Mouse (Mus musculus): Measurements from ENCODE around the gene H2-T3.
"Not testable (repeated sequence)": the region's sequence is repeated elsewhere in the genome, so short reads cannot be mapped to it uniquely, and the experiment has no call there.

Gene H2-T3

GRCm38 (mm10) chr17:36176132-36176531 lies 14.0 kb downstream of the H2-T3 start:
- not testable (repeated sequence) for DNase-seq

DNA sequence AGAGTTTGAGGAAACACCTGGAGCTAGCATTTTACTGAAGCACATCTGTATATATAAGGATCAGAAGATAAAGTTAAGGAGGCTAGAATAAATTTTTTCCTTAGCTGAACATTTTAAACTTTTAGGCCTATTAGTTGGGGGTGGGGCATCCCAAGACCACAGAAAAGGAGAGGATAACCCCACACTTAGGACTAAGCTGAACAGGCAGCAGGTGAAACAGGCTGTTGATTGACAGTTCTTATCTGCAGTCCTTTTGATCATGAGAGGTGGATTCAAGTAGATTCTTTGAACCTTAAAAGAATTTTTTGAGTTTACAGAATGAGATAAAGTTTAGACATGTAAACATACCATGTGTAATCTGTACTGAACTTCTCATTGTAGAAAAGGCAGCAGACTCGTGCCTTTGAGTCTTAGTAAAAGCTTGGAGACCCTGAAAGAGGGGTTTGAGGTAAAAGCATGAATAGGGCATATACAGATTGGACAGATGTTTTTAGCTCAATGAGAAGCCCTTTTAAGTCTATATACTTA lies 19.7 kb downstream of the H2-T3 start:
- no peak for DNase-seq

DNA sequence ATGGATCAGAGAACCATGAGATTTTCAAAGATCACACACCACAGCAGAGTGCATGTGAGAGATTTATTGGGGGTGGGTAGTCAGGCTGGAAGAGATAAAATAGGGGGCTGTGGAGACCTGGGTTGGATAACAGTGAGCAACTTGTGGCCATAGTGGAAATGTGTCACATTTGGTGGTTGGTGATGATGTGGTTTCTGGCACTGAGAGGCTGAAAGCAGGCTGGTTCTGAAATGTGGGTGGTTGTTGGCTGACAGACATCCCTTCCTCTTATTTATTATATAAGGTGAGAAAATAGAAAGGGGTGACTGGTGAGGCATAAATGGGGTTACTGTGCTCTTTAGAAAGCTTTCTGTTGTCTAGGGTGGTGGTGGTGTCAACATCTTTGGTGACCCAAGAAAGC lies 20.3 kb downstream of the H2-T3 start:
- DNase-seq, result no peak

DNA sequence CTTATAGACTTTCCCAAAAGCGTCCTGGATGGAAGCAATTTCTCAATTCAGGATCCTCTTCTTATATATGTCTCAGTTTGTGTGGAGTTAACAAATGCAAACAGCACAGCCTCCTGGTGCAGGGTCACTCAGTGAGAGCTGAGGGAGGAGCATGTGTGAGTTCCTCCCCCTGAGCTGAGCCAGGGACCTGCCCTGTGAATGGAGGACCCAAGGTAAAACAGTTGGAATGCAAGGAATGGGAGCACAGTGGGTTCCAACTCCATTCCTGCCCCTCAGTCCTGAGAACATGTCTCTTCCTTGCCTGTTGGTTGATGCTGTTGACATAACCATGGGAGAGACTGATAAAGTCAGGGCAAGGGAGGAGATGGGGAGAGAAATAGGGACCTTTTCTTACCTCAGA lies 21.0 kb downstream of the H2-T3 start:
- not testable (repeated sequence) for DNase-seq

DNA sequence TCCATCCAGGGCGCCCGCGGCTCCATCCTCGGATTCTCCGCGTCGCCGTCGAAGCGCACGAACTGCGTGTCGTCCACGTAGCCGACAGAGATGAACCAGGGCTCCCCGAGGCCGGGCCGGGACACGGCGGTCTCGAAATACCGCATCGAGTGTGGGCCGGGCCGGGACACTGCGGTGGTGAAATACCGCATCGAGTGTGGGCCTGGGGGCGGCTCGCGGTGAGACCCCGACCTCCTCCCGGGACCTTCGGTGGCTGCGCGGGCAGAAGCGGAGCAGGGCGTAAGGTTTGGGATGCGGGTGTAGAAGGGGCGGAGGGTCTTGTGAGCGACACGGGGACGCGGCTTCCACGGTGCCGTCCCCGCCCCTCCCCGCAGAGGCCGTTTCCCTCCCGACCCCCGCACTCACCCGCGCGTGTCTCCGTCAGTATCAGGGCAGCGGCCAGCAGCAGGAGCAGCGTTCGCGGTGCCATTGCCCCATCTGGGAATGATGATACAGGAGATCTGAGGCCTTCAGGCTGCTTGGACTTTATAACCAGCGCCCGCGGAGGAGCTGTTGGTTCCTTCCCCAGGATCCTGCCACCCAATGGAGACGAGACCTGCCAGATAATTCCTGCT lies 21.9 kb downstream of the H2-T3 start, which contains the start of gene Gm8909:
TSS of gene Gm8909 (minus strand) at position 499 of the 614 bp plus-strand sequence.
- peak in 1 of 2 experiments; percentile 18 for DNase-seq

DNA sequence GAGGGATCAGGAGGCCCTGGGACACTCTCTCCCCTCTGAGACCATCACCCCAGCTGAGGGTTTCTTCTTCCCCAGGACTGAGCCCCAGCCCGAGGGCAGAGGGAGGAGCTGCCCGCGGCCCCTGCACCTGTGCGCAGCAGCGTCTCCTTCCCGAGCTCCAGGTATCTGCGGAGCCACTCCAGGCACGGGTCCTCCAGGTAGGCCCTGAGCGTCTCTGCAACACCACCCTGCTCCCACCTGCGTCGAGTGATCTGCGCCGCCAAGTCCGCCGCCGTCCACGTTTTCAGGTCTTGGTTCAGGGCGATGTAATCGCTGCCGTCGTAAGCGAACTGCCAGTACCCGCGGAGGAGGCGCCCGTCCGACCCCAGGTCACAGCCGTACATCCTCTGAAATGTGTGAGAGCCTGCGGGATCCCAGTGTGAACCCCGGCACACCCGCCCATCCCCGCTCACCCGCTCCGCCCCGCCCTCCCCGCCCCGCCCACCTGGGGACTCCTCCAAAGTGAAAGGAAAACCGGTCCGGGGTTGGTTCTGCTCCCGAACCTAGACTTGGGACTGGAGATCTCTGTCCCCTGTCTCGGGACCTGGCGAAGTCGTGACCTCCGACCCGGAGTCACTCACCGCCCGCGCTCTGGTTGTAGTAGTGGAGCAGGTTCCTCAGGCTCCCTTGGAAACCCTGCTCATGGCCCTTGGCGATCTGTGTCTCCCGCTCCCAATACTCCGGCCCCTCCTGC lies 22.6 kb downstream of the H2-T3 start:
- DNase-seq, result no peak

DNA sequence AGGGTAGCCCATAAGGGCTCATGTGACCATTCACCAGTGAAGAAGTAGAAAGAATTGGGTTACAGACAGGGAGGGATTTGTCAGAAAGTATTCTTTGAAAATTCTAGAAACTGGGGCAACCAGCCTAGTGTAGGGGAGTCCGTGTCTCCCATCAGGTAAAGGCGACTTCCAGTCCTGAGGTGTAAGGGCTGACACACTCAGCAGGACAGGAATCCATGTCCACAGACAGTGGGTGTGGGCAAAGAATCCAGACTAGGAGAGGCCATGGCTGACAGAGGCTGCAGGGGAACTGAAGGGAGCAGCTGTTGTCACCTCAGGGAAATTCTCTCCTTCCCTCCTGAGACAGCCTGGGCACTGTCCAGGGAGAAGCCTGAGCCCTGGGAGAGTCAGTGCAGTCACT lies 23.2 kb downstream of the H2-T3 start:
- DNase-seq, result not testable (repeated sequence)

DNA sequence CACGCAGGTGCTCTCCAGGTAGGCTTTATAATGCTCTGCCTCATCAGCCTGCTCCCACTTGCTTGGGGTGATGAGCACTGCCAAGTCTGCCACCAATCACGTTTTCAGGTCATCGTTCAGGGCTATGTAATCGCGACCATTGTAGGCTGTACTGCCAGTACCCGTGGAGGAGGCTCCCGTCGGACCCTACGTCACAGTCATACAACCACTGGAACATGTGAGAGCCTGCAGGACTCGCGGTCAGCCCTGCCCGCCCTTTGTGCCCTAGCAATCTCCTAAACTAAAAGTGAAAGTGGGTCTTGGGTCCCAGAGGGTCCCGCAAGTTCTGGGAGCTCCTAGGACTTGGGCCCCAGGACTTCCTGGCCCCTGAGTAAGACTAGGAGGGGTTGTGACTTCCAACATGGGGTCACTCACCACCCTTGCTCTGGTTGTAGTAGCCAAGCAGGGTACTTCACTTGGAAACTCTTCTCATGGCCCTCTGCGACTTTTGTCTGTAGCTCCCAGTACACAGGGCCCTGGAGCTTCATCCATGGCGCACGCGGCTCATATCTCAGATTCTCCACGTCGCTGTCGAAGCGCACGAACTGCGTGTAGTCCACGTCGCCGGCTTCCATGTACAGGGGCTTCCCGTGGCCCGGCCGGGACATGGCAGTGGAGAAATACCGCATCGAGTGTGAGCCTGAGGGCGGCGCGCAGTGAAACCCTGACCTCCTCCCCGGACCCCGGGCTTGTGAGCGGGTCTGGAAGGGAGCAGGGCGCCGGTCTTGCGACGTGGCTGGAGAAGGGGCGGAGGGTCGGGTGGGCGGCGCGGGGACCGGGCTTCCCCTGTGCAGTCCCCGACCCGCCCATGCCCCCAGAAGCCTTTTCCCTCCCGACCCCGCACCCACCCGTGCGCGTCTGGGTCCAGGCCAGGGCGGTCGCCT lies 28.7 kb downstream of the H2-T3 start:
- DNase-seq, result peak in 1 of 2 experiments; percentile 3

DNA sequence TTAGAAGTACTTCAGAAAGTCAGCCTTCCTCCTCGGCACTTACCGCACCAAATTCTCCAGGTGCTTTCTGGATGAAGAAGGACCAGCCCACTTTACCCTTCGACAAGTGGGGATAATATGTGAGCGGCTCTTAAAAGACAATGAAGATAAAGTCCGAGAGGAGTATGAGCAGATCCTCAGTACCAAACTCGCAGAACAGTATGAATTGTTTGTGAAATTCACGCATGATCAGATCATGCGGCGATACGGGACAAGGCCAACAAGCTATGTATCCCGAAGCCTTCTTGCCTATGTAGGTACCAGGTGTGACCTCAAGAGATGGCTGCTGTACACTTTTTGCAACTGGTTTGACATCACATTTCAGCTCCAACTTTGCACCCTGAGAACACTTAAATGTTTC lies 31.8 kb downstream of the H2-T3 start:
- not testable (repeated sequence) for DNase-seq

DNA sequence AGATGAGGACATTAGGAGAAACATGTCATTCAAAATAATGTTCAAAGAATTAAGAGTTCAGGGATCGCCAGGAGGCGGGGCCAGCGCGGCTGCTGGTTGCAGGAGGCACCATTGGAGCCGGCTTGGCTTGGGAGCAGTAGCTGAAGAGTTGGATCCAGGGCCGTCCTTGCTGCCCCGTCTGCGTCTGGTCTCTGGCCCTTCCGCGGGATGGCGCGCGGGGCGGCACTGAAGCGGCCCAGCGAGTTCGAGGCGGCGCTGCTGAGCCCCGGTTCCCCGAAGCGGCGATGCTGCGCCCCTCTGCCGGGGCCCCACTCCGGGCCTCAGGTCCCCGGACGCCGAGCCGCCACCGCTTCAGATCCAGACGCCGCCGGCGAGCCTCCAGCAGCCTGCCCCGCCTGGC lies 32.3 kb downstream of the H2-T3 start:
- DNase-seq, result peak in 1 of 2 experiments; percentile 15

DNA sequence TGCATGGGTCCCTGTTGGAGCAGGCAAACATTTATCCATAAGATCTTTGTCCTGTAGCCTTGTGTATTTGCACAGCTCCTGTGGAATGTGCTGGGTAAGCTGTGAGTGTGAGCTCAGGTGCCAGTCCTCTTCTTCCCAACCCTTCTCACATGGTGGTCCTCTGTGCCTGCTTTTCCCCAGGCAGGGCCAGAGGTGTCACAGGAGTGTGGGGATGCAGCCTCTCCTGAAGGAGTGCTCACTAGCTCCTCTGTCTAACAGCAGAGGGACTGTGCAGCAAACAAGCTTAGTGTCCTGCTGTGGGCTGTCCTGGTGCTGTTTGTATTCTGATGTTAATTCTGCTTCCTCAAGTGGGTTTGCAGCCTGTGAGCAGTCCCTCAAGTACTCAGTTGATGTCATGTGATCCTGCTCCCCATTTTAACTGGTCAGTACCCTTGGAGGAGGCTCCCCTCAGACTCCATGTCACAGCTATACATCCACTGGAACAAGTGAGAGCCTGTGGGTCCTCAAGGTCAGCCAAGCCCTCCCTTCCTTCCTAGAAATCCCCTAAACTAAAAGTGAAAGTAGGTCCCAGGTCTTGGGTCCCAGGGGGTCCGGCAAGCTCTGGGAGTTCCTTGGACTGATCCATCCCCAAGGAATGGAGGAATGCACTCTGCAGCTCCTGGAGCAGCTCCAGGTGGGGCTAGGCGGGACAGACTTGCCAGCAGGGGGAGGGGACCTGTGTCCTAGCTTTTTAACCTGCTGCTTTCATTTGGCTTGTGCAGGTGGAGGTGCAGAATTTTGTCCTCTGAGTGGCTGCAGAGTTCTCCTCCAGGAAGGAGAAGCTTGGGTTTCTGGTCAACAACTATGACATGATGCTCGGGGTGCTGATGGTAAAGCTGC lies 35.6 kb downstream of the H2-T3 start:
- DNase-seq, result no peak

DNA sequence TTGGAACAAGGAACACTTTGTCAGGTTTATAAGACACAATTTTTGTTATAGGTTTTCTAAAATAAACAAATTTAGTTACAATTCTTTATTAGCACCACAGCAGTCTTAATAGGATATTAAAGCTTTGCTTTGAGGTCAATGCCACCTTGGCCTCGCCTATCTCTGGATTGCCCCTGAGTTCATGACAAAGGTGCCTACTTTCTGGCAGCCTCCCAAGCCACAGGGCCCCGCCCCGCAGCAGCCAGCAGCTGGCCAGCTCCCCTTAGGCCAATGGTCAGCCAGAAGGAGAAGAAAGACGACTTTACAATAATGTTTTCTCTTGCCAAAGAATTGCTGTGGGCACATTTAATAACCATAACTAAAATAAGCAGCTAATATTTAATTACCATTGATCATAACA lies 38.9 kb downstream of the H2-T3 start:
- not testable (repeated sequence) for DNase-seq

GRCm38 (mm10) chr17:36148468-36148867 lies 41.6 kb downstream of the H2-T3 start:
- DNase-seq, result not testable (repeated sequence)

GRCm38 (mm10) chr17:36146937-36147336 lies 43.1 kb downstream of the H2-T3 start:
- not testable (repeated sequence) for DNase-seq

DNA sequence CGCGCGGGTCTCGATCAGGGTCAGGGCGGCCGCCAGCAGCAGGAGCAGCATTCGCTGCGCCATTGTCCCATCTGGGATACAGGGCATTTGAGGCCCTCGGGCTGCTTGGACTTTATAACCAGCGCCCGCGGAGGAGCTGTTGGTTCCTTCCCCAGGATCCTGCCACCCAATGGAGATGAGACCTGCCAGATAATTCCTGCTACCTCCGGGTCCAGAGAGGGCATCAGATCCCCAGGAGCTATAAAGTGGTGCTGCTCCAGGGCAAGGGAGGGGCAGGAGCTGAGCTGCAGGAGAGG lies 44.3 kb downstream of the H2-T3 start:
- peak in 1 of 2 experiments; percentile 14 for DNase-seq

GRCm38 (mm10) chr17:36145111-36145860 lies 44.8 kb downstream of the H2-T3 start:
- peak in 1 of 2 experiments; percentile 29 for DNase-seq

- DNase-seq, result not testable (repeated sequence)
These were observed 53.7 kb downstream of the H2-T3 start for GRCm38 (mm10) chr17:36136299-36136848.
